Mouse (Mus musculus) lung, embryonic 16.5 days (tissue): ENCODE measurements around the gene Khnyn. TPM values are rescaled to one million over a fixed set of nuclear protein-coding genes. Genes with fewer than 3 reads are reported as not detected.

ENCODE experiments used
- polyA plus RNA-seq: library from polyadenylated mRNA; unstranded; fragments of >200 nt; fragmentation: Nextera tagmentation; extraction: Ambion mirVana; gene quantifications from 2 replicates; pipeline ENCODE4 v1.2.1, GENCODE M21; 2015

The Khnyn gene
- polyA plus RNA-seq, 1 experiment from 2014 or later, result 17.8 TPM

Other genes starting within 250 kb of the Khnyn start
- gene Ipo4, start 249.0 kb upstream of the Khnyn start, polyA plus RNA-seq, result 72.5 and 78.7 TPM in 2 replicates
- 1.5 and 1.8 TPM in 2 replicates for gene Gm49378, start 247.1 kb upstream of the Khnyn start, polyA plus RNA-seq
- gene Tm9sf1, start 241.1 kb upstream of the Khnyn start, polyA plus RNA-seq, result 121 and 125 TPM in 2 replicates
- gene Tssk4, start 234.8 kb upstream of the Khnyn start, polyA plus RNA-seq, result 0.73 and 0.74 TPM in 2 replicates
- gene Mdp1, start 224.4 kb upstream of the Khnyn start, polyA plus RNA-seq, result 52.0 and 57.0 TPM in 2 replicates
- gene Gmpr2, start 213.0 kb upstream of the Khnyn start, polyA plus RNA-seq, result 62.2 and 67.1 TPM in 2 replicates
- gene Nedd8, start 212.8 kb upstream of the Khnyn start, polyA plus RNA-seq, result 499 and 508 TPM in 2 replicates
- gene Tinf2, start 203.1 kb upstream of the Khnyn start, polyA plus RNA-seq, result 45.5 and 46.2 TPM in 2 replicates
- gene Tgm1, start 171.0 kb upstream of the Khnyn start, polyA plus RNA-seq, result 3.2 and 6.0 TPM in 2 replicates
- gene Rabggta, start 162.7 kb upstream of the Khnyn start, polyA plus RNA-seq, result 34.2 and 35.0 TPM in 2 replicates
- 88.5 and 95.0 TPM in 2 replicates for gene Dhrs1, start 139.3 kb upstream of the Khnyn start, polyA plus RNA-seq
- 32.6 and 37.8 TPM in 2 replicates for gene Nop9, start 139.3 kb upstream of the Khnyn start, polyA plus RNA-seq
- gene Cideb, start 126.5 kb upstream of the Khnyn start, polyA plus RNA-seq, result 1.0 and 1.5 TPM in 2 replicates
- 0.20 and 0.23 TPM in 2 replicates for gene Ltb4r2, start 123.5 kb upstream of the Khnyn start, polyA plus RNA-seq
- 2.6 and 3.5 TPM in 2 replicates for gene Ltb4r1, start 119.0 kb upstream of the Khnyn start, polyA plus RNA-seq
- gene Adcy4, start 100.9 kb upstream of the Khnyn start, polyA plus RNA-seq, result 20.0 and 20.8 TPM in 2 replicates
- gene Ripk3, start 96.1 kb upstream of the Khnyn start, polyA plus RNA-seq, result 38.9 and 40.8 TPM in 2 replicates
- 48.2 and 48.5 TPM in 2 replicates for gene Nfatc4, start 61.8 kb upstream of the Khnyn start, polyA plus RNA-seq
- 16.9 and 18.8 TPM in 2 replicates for gene Nynrin, start 30.9 kb upstream of the Khnyn start, polyA plus RNA-seq
- gene Cbln3, start 555 bp upstream of the Khnyn start, polyA plus RNA-seq, result 1.1 and 1.2 TPM in 2 replicates
- gene Sdr39u1, start 15.3 kb downstream of the Khnyn start, polyA plus RNA-seq, result 55.0 and 55.9 TPM in 2 replicates
- 6.5 and 8.9 TPM in 2 replicates for gene Cma1, start 59.7 kb downstream of the Khnyn start, polyA plus RNA-seq
- gene Cma2, start 66.0 kb downstream of the Khnyn start, polyA plus RNA-seq, result not detected in 2 replicates
- not detected in 2 replicates for gene Mcpt1, start 133.0 kb downstream of the Khnyn start, polyA plus RNA-seq
- not detected in 2 replicates for gene Mcpt9, start 145.5 kb downstream of the Khnyn start, polyA plus RNA-seq
- gene Mcpt2, start 157.1 kb downstream of the Khnyn start, polyA plus RNA-seq, result 0.20 TPM in 1 of 2 replicates, not detected in the other
- gene Mcpt4, start 177.4 kb downstream of the Khnyn start, polyA plus RNA-seq, result 0.23 and 0.83 TPM in 2 replicates
- gene Mcpt8, start 200.3 kb downstream of the Khnyn start, polyA plus RNA-seq, result 0.79 and 1.0 TPM in 2 replicates
- 0.35 TPM in 1 of 2 replicates, not detected in the other for gene Ctsg, start 217.6 kb downstream of the Khnyn start, polyA plus RNA-seq
- not detected in 2 replicates for gene Gzme, start 235.7 kb downstream of the Khnyn start, polyA plus RNA-seq
- gene Gzmd, start 247.7 kb downstream of the Khnyn start, polyA plus RNA-seq, result not detected in 2 replicates